Mouse (Mus musculus) heart, postnatal 0 days (tissue): ENCODE results near the gene Vwa8.

Source experiments
- CTCF ChIP-seq: IDR thresholded peaks from 2 replicates; pipeline ENCODE4 v1.5.1; 2016; ENCODE audit warnings: antibody characterized with exemption, control low read depth, low read depth
- EP300 ChIP-seq: IDR thresholded peaks from 2 replicates; pipeline ENCODE4 v1.6.1; 2016; ENCODE audit warnings: antibody characterized with exemption, low read depth

GRCm38 (mm10) chr14:79049544-79049943, 200.7 kb downstream of the Vwa8 start:
- TF ChIP-seq CTCF: no peak
- no peak for TF ChIP-seq EP300
